Mouse (Mus musculus) lung, embryonic 15.5 days (tissue): ENCODE results near the gene Lmtk2. TPM values are rescaled to one million over a fixed set of nuclear protein-coding genes. Genes with fewer than 3 reads are reported as not detected.

Source experiments
- ATAC-seq: fragments of 200-750 bp; cut with Nextera tagmentation; 2 replicates; pipeline ENCODE4 v1.8.0; 2017; ENCODE audit warnings: moderate number of reproducible peaks, borderline replicate concordance; ENCODE audit not compliant: low FRiP score, low TSS enrichment; ENCODE audit errors: extremely low read depth
- H3K27ac ChIP-seq: fragments of 300-500 bp; sonication (generic); 2 replicates; pipeline ENCODE4 v1.5.1; 2015; ENCODE audit warnings: moderate library complexity, mild to moderate bottlenecking, inconsistent platforms
- H3K27me3 ChIP-seq: fragments of 300-500 bp; sonication (generic); 2 replicates; pipeline ENCODE4 v1.6.1; 2015; ENCODE audit warnings: inconsistent platforms
- H3K36me3 ChIP-seq: fragments of 300-500 bp; sonication (generic); 2 replicates; pipeline ENCODE4 v1.6.1; 2015; ENCODE audit warnings: inconsistent platforms
- H3K4me1 ChIP-seq: fragments of 300-500 bp; sonication (generic); 2 replicates; pipeline ENCODE4 v1.6.1; 2015; ENCODE audit warnings: inconsistent platforms
- H3K4me2 ChIP-seq: fragments of 300-500 bp; sonication (generic); 2 replicates; pipeline ENCODE4 v1.6.1; 2015; ENCODE audit warnings: inconsistent platforms, mild to moderate bottlenecking, moderate library complexity
- H3K4me3 ChIP-seq: fragments of 300-500 bp; sonication (generic); 2 replicates; pipeline ENCODE4 v1.5.1; 2015; ENCODE audit warnings: mild to moderate bottlenecking, inconsistent platforms
- H3K9ac ChIP-seq: fragments of 300-500 bp; sonication (generic); 2 replicates; pipeline ENCODE4 v1.6.1; 2015; ENCODE audit warnings: inconsistent platforms
- H3K9me3 ChIP-seq: fragments of 300-500 bp; sonication (generic); 2 replicates; pipeline ENCODE4 v1.6.1; 2016; ENCODE audit warnings: inconsistent platforms
- WGBS: fragments of 180-500 bp; shearing (Covaris S2); methylation state at CpG from one replicate; pipeline ENCODE4 v1.1.7; 2015; 5-methylcytosine and 5-hydroxymethylcytosine counted together
- polyA plus RNA-seq: library from polyadenylated mRNA; unstranded; fragments of >200 nt; fragmentation: Nextera tagmentation; extraction: Ambion mirVana; gene quantifications from 2 replicates; pipeline ENCODE4 v1.2.1, GENCODE M21; 2015

Gene Lmtk2
- polyA plus RNA-seq, 1 experiment from 2014 or later, result 4.4 TPM

- no peak for ATAC-seq
- WGBS, result 64% methylated on average over 4 of the region's 4 CpGs
- Histone ChIP-seq H3K4me2 (no peak overlapping the region), H3K27ac (no peak overlapping the region), H3K27me3 (no peaks in the 10 kb centered on the region), H3K4me1 (no peaks in the 10 kb centered on the region), H3K4me3 (no peak overlapping the region), H3K36me3 (no peaks in the 10 kb centered on the region), H3K9me3 (no peaks in the 10 kb centered on the region), H3K9ac (no peak overlapping the region)
These were observed 16.0 kb upstream of the Lmtk2 start for GRCm38 (mm10) chr5:144084271-144084670.

DNA sequence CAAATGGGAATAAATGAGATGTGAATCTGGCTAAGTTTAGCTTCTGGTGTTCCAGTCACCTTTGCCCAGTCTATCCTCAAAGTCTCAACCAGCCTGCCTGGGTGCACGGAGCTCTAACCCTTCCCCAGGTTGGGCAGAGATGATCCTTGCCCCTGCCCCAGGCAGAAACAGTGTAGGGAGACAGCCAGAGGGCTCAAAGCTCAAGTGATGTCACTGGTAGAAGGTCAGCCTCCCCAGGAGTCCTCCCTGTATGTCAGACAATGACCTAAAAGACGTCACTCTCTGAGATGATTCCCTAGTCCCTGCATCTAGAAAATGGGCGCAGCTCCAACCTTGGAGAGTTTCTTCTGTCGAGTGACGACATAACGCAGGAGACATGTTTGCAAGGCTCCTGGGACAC, 14.5 kb upstream of the Lmtk2 start:
- no peaks in the 10 kb centered on the region for H3K27me3 ChIP-seq
- H3K4me2 ChIP-seq, result no peak overlapping the region
- WGBS, result 68% methylated on average over 6 of the region's 6 CpGs
- no peak overlapping the region for H3K27ac ChIP-seq
- ATAC-seq, result no peak
- no peaks in the 10 kb centered on the region for H3K4me1 ChIP-seq
- H3K9me3 ChIP-seq, result no peaks in the 10 kb centered on the region
- no peak overlapping the region for H3K4me3 ChIP-seq
- no peak overlapping the region for H3K9ac ChIP-seq
- H3K36me3 ChIP-seq, result no peaks in the 10 kb centered on the region

DNA sequence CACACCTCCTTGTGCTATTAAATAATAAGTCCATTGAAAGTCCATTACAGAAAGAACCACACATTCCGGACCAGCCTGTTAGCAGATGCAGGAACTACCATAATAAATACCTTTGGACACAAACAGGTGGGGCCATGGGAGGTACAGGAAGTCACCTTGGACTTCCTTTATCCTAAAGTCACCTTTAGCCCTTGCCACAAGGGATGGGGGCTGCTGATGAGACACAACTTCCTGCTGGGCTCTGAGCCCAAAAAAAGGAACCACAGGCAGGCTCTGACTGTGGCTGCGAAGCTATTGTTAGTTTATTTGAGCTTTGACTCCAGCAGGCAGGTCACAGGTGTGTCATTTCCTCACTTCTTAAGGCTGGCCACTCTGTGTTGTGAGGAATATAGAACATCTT, 13.7 kb upstream of the Lmtk2 start:
- H3K9ac ChIP-seq, result no peak overlapping the region
- no peak overlapping the region for H3K4me2 ChIP-seq
- no peak for ATAC-seq
- no peaks in the 10 kb centered on the region for H3K27me3 ChIP-seq
- H3K27ac ChIP-seq, result no peak overlapping the region
- no peaks in the 10 kb centered on the region for H3K36me3 ChIP-seq
- no peaks in the 10 kb centered on the region for H3K4me1 ChIP-seq
- 47% methylated on average over 2 of the region's 2 CpGs for WGBS
- H3K4me3 ChIP-seq, result no peak overlapping the region
- no peaks in the 10 kb centered on the region for H3K9me3 ChIP-seq

DNA sequence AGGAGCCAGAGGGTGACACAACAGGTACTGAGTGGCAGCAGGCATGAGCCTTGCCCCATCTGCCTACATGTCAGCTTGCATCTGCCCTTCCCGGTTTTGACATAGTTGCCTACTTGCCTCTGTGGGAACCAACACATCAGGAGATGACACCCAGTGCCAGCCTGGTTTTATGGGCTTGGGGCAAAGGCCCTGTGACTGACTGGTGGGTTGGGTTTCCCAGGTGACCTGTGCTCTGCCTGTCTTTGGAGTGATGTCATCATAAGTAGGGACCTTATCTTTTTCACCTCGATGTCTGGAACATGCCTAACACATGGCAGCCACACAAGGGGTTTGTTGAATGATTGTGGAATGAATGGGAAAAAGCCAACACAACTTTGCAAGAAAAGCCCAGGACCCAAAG, 11.9 kb upstream of the Lmtk2 start:
- no peak overlapping the region for H3K9ac ChIP-seq
- no peaks in the 10 kb centered on the region for H3K9me3 ChIP-seq
- no peak for ATAC-seq
- H3K27ac ChIP-seq, result no peak overlapping the region
- H3K36me3 ChIP-seq, result no peaks in the 10 kb centered on the region
- no peaks in the 10 kb centered on the region for H3K27me3 ChIP-seq
- no peak overlapping the region for H3K4me3 ChIP-seq
- H3K4me2 ChIP-seq, result no peak overlapping the region
- WGBS, result 71% methylated on average over 2 of the region's 2 CpGs
- H3K4me1 ChIP-seq, result no peaks in the 10 kb centered on the region

DNA sequence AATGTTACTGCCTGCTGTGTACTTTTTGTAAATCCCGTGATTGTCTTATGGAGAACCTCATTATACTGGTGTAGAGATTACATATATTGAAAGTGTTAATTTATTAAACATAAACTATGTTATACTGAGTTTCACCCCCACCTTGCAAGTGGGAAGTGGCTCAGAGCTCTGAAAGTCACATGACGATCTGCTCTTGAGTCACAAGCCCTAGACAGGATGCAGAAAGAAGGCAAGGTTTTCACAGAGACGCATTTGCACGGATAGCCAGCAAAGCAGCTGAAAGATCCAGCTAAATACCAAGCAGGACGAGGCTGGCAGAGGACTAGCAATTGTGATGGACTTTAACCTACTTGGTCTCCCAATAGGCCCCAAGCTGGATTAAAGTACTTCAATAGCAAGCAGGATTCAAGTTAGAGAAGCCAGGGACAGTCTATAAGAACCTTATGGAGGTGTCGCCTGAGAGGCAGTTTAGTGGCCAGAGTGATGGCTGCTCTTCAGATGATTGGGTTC, 4.7 kb upstream of the Lmtk2 start:
- H3K27ac ChIP-seq, result no peak overlapping the region
- H3K4me1 ChIP-seq, result no peaks in the 10 kb centered on the region
- no peak overlapping the region for H3K4me3 ChIP-seq
- no peaks in the 10 kb centered on the region for H3K36me3 ChIP-seq
- 72% methylated on average over 6 of the region's 6 CpGs for WGBS
- H3K4me2 ChIP-seq, result no peak overlapping the region
- ATAC-seq, result no peak
- no peaks in the 10 kb centered on the region for H3K9me3 ChIP-seq
- no peak overlapping the region for H3K9ac ChIP-seq
- peaks cover 8% of the 10 kb centered on the region; the same call in 1 of the 2 replicates for H3K27me3 ChIP-seq

DNA sequence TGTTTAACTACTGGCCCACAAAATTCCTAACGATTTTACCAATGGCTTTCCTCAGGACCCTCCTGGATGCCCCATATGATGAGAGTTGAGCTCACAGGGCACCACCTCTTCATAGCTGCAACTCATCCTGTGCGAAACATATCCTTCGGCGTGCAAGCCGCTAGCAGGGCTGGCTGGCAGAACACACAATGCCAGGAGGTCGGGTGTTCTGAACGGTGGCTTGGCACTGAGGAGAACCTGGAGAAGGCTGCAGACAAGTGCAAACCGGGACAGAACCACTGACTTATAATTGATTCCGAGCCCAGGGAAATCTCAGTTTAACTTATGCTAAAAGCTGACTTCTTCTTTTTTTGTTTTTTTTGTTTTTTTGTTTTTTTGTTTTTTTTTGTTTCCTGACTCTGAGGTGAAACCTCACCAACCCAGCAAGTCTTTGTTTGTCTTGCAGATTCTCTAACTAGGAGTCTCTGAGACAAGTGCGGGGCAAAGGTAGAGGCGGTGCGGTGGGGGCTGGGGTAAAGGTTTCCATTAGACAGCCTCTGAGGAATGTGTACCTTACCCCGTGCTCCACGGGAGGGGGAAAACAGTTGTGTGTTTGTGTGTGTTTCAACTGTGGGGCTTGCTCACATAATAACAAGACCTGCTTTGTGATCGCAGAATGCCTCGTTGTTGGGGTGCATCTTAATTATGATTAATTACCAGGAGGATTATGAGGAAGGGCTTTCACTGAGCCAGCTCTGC, 2.2 kb upstream of the Lmtk2 start:
- Histone ChIP-seq H3K4me2 (no peak overlapping the region), H3K36me3 (no peaks in the 10 kb centered on the region), H3K9ac (no peak overlapping the region), H3K4me3 (no peak overlapping the region), H3K4me1 (peaks cover 8% of the 10 kb centered on the region; the same call in 1 of the 2 replicates), H3K27me3 (peaks cover 8% of the 10 kb centered on the region; the same call in 1 of the 2 replicates), H3K27ac (no peak overlapping the region), H3K9me3 (no peaks in the 10 kb centered on the region)
- no peak for ATAC-seq
- 50% methylated on average over 16 of the region's 16 CpGs for WGBS

DNA sequence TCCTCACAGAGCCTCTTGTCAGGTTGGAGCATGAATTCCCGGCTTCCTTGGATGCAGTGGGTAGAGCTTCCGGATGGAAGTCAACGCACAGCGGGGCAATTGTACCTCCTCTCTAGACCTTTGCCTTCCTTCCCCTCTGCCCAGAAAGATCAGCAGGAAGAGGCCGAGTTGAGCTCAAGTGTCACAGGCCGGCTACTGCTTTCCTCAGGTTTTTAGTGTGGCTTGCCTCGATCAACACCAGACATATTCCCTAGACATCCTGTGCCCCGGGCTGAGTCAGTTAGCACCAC, 1.7 kb upstream of the Lmtk2 start:
- no peak overlapping the region for H3K27ac ChIP-seq
- no peak overlapping the region for H3K4me2 ChIP-seq
- H3K9me3 ChIP-seq, result no peaks in the 10 kb centered on the region
- H3K36me3 ChIP-seq, result no peaks in the 10 kb centered on the region
- H3K4me1 ChIP-seq, result peaks cover 11% of the 10 kb centered on the region; the same call in 1 of the 2 replicates
- WGBS, result 23% methylated on average over 8 of the region's 8 CpGs
- H3K27me3 ChIP-seq, result peaks cover 8% of the 10 kb centered on the region; the same call in 1 of the 2 replicates
- H3K4me3 ChIP-seq, result no peak overlapping the region
- ATAC-seq, result no peak
- no peak overlapping the region for H3K9ac ChIP-seq

DNA sequence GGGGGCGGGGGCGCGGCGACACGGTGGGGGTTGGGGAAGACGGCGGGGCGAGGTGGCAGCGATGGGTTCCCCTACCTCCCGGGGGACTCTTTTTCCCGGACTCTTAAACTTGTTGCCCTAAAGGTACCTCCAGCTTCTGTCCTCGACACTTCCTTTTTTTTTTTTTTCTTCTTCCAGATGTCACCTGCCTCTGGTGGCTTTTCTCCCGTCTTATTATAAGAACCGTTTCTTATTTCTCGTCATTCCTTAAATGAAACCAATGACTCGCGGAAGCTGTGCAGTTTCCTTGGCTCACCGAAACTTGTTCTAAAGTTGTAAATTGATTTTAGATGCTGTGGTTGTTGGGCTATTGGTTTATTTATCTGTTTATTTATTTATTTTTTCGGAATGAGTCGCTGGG, 712 bp downstream of the Lmtk2 start:
- Histone ChIP-seq H3K27me3 (peaks cover 8% of the 10 kb centered on the region; the same call in 1 of the 2 replicates), H3K9ac (peak overlapping the region; percentile 78), H3K4me1 (peaks cover 12% of the 10 kb centered on the region), H3K9me3 (no peaks in the 10 kb centered on the region), H3K27ac (no peak overlapping the region), H3K4me3 (peak overlapping the region; percentile 99), H3K4me2 (peak overlapping the region; percentile 89), H3K36me3 (no peaks in the 10 kb centered on the region)
- 2% methylated on average over 20 of the region's 20 CpGs for WGBS
- ATAC-seq, result no peak

DNA sequence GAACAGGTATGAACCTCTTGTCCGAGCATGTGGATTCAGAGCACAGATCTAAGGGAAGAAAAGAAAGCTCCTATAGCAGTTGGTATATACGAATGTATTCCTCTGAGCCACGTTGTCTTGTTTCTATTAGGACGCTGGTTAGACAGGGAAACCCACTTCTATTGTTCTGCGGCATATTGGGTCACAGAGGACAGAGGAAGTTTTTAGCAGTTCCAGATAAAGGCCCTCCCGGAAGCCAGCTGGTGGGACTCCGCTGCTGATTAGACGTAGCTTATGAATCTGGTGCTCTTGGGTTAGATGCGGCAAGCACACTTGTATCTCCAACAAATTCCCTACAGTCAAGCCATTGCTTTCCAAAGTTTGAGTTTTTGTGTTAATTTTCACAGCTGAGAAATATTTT, 4.8 kb downstream of the Lmtk2 start:
- Histone ChIP-seq H3K9me3 (no peaks in the 10 kb centered on the region), H3K27me3 (no peaks in the 10 kb centered on the region), H3K4me1 (peaks cover 16% of the 10 kb centered on the region), H3K4me3 (no peak overlapping the region), H3K27ac (peak overlapping the region; percentile 17; the same call in 1 of the 2 replicates), H3K36me3 (no peaks in the 10 kb centered on the region), H3K4me2 (no peak overlapping the region), H3K9ac (no peak overlapping the region)
- no peak for ATAC-seq
- 61% methylated on average over 9 of the region's 9 CpGs for WGBS

DNA sequence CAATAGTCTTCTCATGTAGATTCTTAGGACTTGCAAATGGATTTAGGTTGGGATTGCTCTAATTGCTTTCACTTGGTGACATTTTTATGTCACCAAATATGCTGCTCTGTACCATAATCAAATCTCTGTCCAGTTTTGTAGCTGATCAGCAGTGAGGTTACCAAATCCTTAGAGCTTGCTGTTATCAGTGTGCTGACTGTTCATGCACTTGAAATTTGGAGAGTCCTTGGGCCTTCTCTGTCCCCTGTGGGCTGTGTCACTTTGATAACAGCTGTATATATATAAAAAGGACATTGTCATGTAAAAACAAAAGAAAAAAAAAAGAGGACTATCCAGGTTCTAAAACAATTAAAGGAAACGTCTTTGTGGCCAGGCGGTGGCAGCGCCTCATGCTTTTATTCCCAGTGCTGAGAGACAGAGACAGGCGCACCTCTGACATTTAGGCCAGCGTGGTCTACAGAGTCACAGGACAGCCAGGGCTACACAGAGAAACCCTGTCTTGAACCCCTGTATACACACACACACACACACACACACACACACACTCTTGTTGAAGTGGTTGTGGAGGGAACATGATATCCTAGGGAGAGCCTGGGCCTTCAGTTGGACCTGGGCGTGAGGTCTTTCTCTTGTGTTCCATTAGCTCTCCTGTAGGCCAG, 5.4 kb downstream of the Lmtk2 start:
- H3K36me3 ChIP-seq, result no peaks in the 10 kb centered on the region
- no peak for ATAC-seq
- H3K27me3 ChIP-seq, result no peaks in the 10 kb centered on the region
- H3K4me2 ChIP-seq, result no peak overlapping the region
- WGBS, result 64% methylated on average over 6 of the region's 6 CpGs
- peaks cover 16% of the 10 kb centered on the region for H3K4me1 ChIP-seq
- 0 out of 2 replicates have a peak overlapping the region, but pooled peaks have one; percentile 17 for H3K27ac ChIP-seq
- H3K4me3 ChIP-seq, result no peak overlapping the region
- no peaks in the 10 kb centered on the region for H3K9me3 ChIP-seq
- no peak overlapping the region for H3K9ac ChIP-seq

- Histone ChIP-seq H3K9ac (no peak overlapping the region), H3K27me3 (no peaks in the 10 kb centered on the region), H3K36me3 (no peaks in the 10 kb centered on the region), H3K4me2 (no peak overlapping the region), H3K4me3 (no peak overlapping the region), H3K9me3 (no peaks in the 10 kb centered on the region), H3K4me1 (peaks cover 16% of the 10 kb centered on the region), H3K27ac (no peak overlapping the region)
- WGBS, result 57% methylated on average over 3 of the region's 3 CpGs
- ATAC-seq, result no peak
These were observed 5.9 kb downstream of the Lmtk2 start for GRCm38 (mm10) chr5:144106130-144106510.

DNA sequence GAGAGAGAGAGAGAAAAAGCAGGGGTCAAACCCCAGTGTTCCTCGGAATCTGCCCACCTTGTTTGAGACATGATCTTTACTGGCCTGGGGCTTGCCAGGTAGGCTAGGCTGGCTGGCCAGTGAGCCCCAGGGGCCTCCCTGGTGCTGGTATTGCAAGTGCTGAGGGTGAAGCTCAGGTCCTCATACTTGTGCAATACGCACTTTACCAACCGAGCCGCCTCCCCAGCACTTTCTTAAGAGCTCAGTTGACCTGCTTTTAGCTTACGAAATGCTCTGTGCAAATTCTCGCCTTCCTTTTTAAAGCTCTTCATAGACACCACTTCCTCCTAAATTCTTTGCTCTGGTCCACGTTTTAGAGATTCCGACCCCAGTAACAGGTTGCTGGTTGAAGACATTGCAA, 9.0 kb downstream of the Lmtk2 start:
- Histone ChIP-seq H3K27ac (no peak overlapping the region), H3K36me3 (no peaks in the 10 kb centered on the region), H3K27me3 (no peaks in the 10 kb centered on the region), H3K9ac (no peak overlapping the region), H3K9me3 (no peaks in the 10 kb centered on the region), H3K4me3 (no peak overlapping the region), H3K4me2 (no peak overlapping the region), H3K4me1 (peaks cover 10% of the 10 kb centered on the region; the same call in 1 of the 2 replicates)
- WGBS, result 76% methylated on average over 8 of the region's 8 CpGs
- ATAC-seq, result no peak
